Mouse (Mus musculus) kidney, adult 2 months (tissue): Measurements from ENCODE around the gene Casq2.

Source experiments
- CTCF ChIP-seq: fragments of 200-500 bp; conservative IDR thresholded peaks from 2 replicates; pipeline ENCODE4 v1.5.1; 2011; ENCODE audit warnings: low read depth, mild to moderate bottlenecking, control low read depth, low read length, moderate library complexity, mixed read lengths; ENCODE audit not compliant: insufficient read depth, insufficient read length
- POLR2A ChIP-seq: fragments of 200-500 bp; IDR thresholded peaks from one replicate; pipeline ENCODE4 v1.6.1; 2011; ENCODE audit warnings: low read depth, low read length, control low read depth

GRCm38 (mm10) chr3:102131627-102132324 is 45.6 kb downstream of the Casq2 start:
- no peak for TF ChIP-seq CTCF
- TF ChIP-seq POLR2A: no peak
